Mouse (Mus musculus) layer of hippocampus, postnatal 25 days (tissue): ENCODE measurements around the gene Mcam. TPM values are rescaled to one million over a fixed set of nuclear protein-coding genes. Genes with fewer than 3 reads are reported as not detected.

ENCODE experiments used
- DNase-seq, 2 experiments: peaks; one replicate each; pipeline ENCODE4 v3.0.0; 2022; ENCODE audit warnings: mixed read lengths in 2 of 2, low spot score in 1 of 2; ENCODE audit errors: extremely low spot score in 1 of 2
- total RNA-seq, 2 experiments: library from RNA; stranded (reverse); gene quantifications; 2 replicates each; pipeline ENCODE4 v1.2.3; 2021

Mcam gene
- 10 to 100 TPM; 22.5 to 29.3 TPM for total RNA-seq

GRCm38 (mm10) chr9:44134101-44134850 is at the start of gene Mcam:
TSS of gene Mcam (plus strand) at chr9:44134469.
- DNase-seq, result peak in 1 of 2 experiments; percentile 47

GRCm38 (mm10) chr9:44084659-44085229 is 49.5 kb upstream of the Mcam start:
- DNase-seq, result peak; percentile 81 to 90

- no peak for DNase-seq
These were observed 49.0 kb upstream of the Mcam start for GRCm38 (mm10) chr9:44085276-44085675.

GRCm38 (mm10) chr9:44085741-44086665 is 48.3 kb upstream of the Mcam start:
- peak in 1 of 2 experiments; percentile 63 for DNase-seq

GRCm38 (mm10) chr9:44086960-44087359 is 47.3 kb upstream of the Mcam start:
- DNase-seq, result no peak

- DNase-seq, result no peak
These were observed 46.4 kb upstream of the Mcam start for GRCm38 (mm10) chr9:44087761-44088455.

- no peak for DNase-seq
These were observed 45.2 kb upstream of the Mcam start for GRCm38 (mm10) chr9:44088877-44089608.

GRCm38 (mm10) chr9:44093612-44094503 is 40.4 kb upstream of the Mcam start:
- DNase-seq, result peak; percentile 68 to 84

GRCm38 (mm10) chr9:44094737-44095136 is 39.5 kb upstream of the Mcam start:
- no peak for DNase-seq

- no peak for DNase-seq
These were observed 38.5 kb upstream of the Mcam start for GRCm38 (mm10) chr9:44095781-44096180.

- DNase-seq, result peak in 1 of 2 experiments; percentile 43
These were observed 37.7 kb upstream of the Mcam start for GRCm38 (mm10) chr9:44096536-44096935.

GRCm38 (mm10) chr9:44101490-44101889 is 32.8 kb upstream of the Mcam start, which contains the start of gene Mfrp:
TSS of gene Mfrp (plus strand) at chr9:44101729.
- DNase-seq, result no peak

- no peak for DNase-seq
These were observed 29.4 kb upstream of the Mcam start for GRCm38 (mm10) chr9:44104881-44105280.

GRCm38 (mm10) chr9:44105781-44106180 is 28.5 kb upstream of the Mcam start:
- no peak for DNase-seq

GRCm38 (mm10) chr9:44106182-44106581 is 28.1 kb upstream of the Mcam start:
- no peak for DNase-seq

GRCm38 (mm10) chr9:44106596-44106995 is 27.7 kb upstream of the Mcam start:
- no peak for DNase-seq

GRCm38 (mm10) chr9:44107110-44107509 is 27.2 kb upstream of the Mcam start, which contains the start of gene C1qtnf5:
TSS of gene C1qtnf5 (plus strand) at chr9:44107245.
- DNase-seq, result peak; percentile 44 to 64

- peak; percentile 52 to 71 for DNase-seq
These were observed 26.6 kb upstream of the Mcam start for GRCm38 (mm10) chr9:44107557-44108179.
